Mouse (Mus musculus) CD8-positive naive resting alpha-beta T cell, adult 2 months (primary cell): ENCODE measurements around the gene Nat9.

Experiments used
- DNase-seq, 2 experiments: peaks; one replicate each; pipeline ENCODE4 v3.0.0; 2022; ENCODE audit warnings: low read depth in 2 of 2, low spot score in 2 of 2

The Nat9 gene

GRCm38 (mm10) chr11:115187693-115188092, at the start of gene Nat9:
Gene Nat9 (minus strand): TSS chr11:115187859.
- peak; percentile 39 to 43 for DNase-seq

- no peak for DNase-seq
Measured at GRCm38 (mm10) chr11:115236570-115236969, 48.9 kb upstream of the Nat9 start.

- DNase-seq, result no peak
Measured at GRCm38 (mm10) chr11:115234320-115235044, 46.8 kb upstream of the Nat9 start.

- no peak for DNase-seq
Measured at GRCm38 (mm10) chr11:115233526-115234290, 46.0 kb upstream of the Nat9 start.

- no peak for DNase-seq
Measured at GRCm38 (mm10) chr11:115232889-115233288, 45.2 kb upstream of the Nat9 start.

GRCm38 (mm10) chr11:115231924-115232323, 44.3 kb upstream of the Nat9 start:
- DNase-seq, result no peak

GRCm38 (mm10) chr11:115231168-115231915, 43.7 kb upstream of the Nat9 start:
- DNase-seq, result peak; percentile 52 to 64

- DNase-seq, result no peak
Measured at GRCm38 (mm10) chr11:115229021-115229930, 41.6 kb upstream of the Nat9 start.

- no peak for DNase-seq
Measured at GRCm38 (mm10) chr11:115228430-115228829, 40.8 kb upstream of the Nat9 start.

GRCm38 (mm10) chr11:115227640-115228039, 40.0 kb upstream of the Nat9 start:
- no peak for DNase-seq

GRCm38 (mm10) chr11:115226811-115227491, 39.3 kb upstream of the Nat9 start:
- peak; percentile 24 for DNase-seq

GRCm38 (mm10) chr11:115225301-115225700, 37.6 kb upstream of the Nat9 start:
- no peak for DNase-seq

GRCm38 (mm10) chr11:115224889-115225288, 37.2 kb upstream of the Nat9 start:
- peak; percentile 54 to 73 for DNase-seq

- DNase-seq, result no peak
Measured at GRCm38 (mm10) chr11:115223877-115224276, 36.2 kb upstream of the Nat9 start.

GRCm38 (mm10) chr11:115223451-115223850, 35.8 kb upstream of the Nat9 start:
- no peak for DNase-seq

- DNase-seq, result no peak
Measured at GRCm38 (mm10) chr11:115222570-115222969, 34.9 kb upstream of the Nat9 start.

- no peak for DNase-seq
Measured at GRCm38 (mm10) chr11:115222077-115222476, 34.4 kb upstream of the Nat9 start.

- no peak for DNase-seq
Measured at GRCm38 (mm10) chr11:115219685-115220084, 32.0 kb upstream of the Nat9 start.

- no peak for DNase-seq
Measured at GRCm38 (mm10) chr11:115219263-115219662, 31.6 kb upstream of the Nat9 start.
